Mouse (Mus musculus) intestine, embryonic 16.5 days (tissue): Measurements from ENCODE around the gene Tmod1. TPM values are rescaled to one million over a fixed set of nuclear protein-coding genes. Genes with fewer than 3 reads are reported as not detected.

ENCODE experiments used
- ATAC-seq: fragments of 200-750 bp; cut with Nextera tagmentation; 2 replicates; pipeline ENCODE4 v1.8.0; 2017; ENCODE audit warnings: moderate TSS enrichment, moderate library complexity
- H3K27ac ChIP-seq: fragments of 300-500 bp; sonication (generic); 2 replicates; pipeline ENCODE4 v1.5.1; 2014; ENCODE audit warnings: mild to moderate bottlenecking, low read length
- H3K27me3 ChIP-seq: fragments of 300-500 bp; sonication (generic); replicated peaks from 2 replicates; pipeline ENCODE4 v1.6.1; 2014; ENCODE audit warnings: low read length, control low read depth, mixed read lengths; ENCODE audit not compliant: control insufficient read depth, insufficient read depth
- H3K36me3 ChIP-seq: fragments of 300-500 bp; sonication (generic); 2 replicates; pipeline ENCODE4 v1.6.1; 2014; ENCODE audit warnings: low read length, control low read depth; ENCODE audit not compliant: control insufficient read depth, insufficient read depth
- H3K4me1 ChIP-seq: fragments of 300-500 bp; sonication (generic); 2 replicates; pipeline ENCODE4 v1.6.1; 2014; ENCODE audit warnings: low read length, control low read depth, mixed read lengths; ENCODE audit not compliant: control insufficient read depth, insufficient read depth
- H3K4me2 ChIP-seq: fragments of 300-500 bp; sonication (generic); 2 replicates; pipeline ENCODE4 v1.6.1; 2014; ENCODE audit warnings: low read depth, low read length, control low read depth
- H3K4me3 ChIP-seq: fragments of 300-500 bp; sonication (generic); 2 replicates; pipeline ENCODE4 v1.5.1; 2014; ENCODE audit warnings: mild to moderate bottlenecking, low read length
- H3K9ac ChIP-seq: fragments of 300-500 bp; sonication (generic); 2 replicates; pipeline ENCODE4 v1.6.1; 2014; ENCODE audit warnings: low read depth, low read length
- H3K9me3 ChIP-seq: fragments of 300-500 bp; sonication (generic); 2 replicates; pipeline ENCODE4 v1.6.1; 2016; ENCODE audit warnings: low read length, control low read depth; ENCODE audit not compliant: control insufficient read depth
- WGBS: fragments of 180-500 bp; shearing (Covaris S2); extraction: QIAGEN DNeasy Blood & Tissue Kit; methylation state at CpG from one replicate; pipeline ENCODE4 v1.1.7; 2014; 5-methylcytosine and 5-hydroxymethylcytosine counted together
- polyA plus RNA-seq: library from polyadenylated mRNA; unstranded; fragments of >200 nt; fragmentation: Nextera tagmentation; extraction: Ambion mirVana; gene quantifications from 2 replicates; pipeline ENCODE4 v1.2.1, GENCODE M21; 2015

Tmod1 gene
- polyA plus RNA-seq, 1 experiment from 2014 or later = 4.0 TPM

DNA sequence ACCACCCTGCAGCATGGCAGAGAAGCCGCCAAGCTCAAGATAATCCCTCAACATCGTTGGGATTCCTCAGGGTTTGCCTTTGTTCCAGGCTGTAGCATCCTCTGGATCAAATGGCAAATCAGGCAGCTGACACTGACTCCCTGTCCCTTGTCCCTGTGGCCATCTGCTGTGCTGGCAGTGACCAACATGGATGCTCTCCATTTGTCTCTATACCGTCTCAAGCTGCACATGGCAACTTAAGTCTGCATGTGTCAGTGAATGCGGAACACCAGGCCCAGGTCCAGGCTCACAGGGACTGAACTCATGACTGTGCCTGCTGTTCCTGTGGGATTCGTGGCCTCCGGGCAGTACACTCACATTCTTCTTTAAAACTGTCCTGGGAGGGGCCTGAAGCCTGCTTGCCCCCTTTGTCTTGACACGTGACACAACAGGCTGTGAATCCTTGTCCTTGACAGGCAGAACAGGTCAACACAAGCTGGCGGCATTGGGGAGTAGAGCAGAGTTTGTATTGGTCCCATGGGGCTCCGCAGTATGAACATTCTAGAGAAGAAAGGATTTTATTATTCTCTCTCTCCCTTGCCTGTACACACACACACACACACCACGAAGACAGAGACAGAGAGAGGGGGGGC, 77.9 kb downstream of the Tmod1 start:
- whole genome bisulfite sequencing = 80% methylated on average over 10 of the region's 10 CpGs
- Histone ChIP-seq H3K4me3 (no peak overlapping the region), H3K4me1 (no peaks in the 10 kb centered on the region), H3K27ac (no peak overlapping the region), H3K9me3 (no peaks in the 10 kb centered on the region), H3K36me3 (peaks cover 18% of the 10 kb centered on the region; the same call in 1 of the 2 replicates), H3K4me2 (no peak overlapping the region), H3K9ac (no peak overlapping the region), H3K27me3 (no peaks in the 10 kb centered on the region)
- no peak for ATAC-seq

DNA sequence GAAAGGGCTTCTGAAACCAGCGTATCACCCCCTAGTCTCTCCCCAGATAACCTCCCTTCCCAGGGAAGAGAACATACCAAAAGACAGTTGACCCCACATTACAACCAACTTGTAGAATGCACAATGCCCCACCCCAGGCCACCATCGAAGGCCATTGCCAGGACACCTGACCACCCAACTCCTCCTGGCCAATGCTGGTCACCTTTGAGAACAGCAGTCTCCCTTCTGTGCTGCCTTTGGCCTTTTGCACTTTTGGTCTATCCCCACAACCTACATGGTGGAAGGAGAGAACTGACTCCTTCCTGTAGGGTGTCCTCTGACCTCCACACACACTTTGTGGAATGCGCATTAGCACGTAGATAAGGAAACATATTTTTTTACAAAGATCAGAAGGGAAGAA, 78.8 kb downstream of the Tmod1 start:
- Histone ChIP-seq H3K9ac (no peak overlapping the region), H3K4me2 (no peak overlapping the region), H3K4me1 (no peaks in the 10 kb centered on the region), H3K4me3 (no peak overlapping the region), H3K9me3 (no peaks in the 10 kb centered on the region), H3K27me3 (no peaks in the 10 kb centered on the region), H3K36me3 (peaks cover 18% of the 10 kb centered on the region; the same call in 1 of the 2 replicates), H3K27ac (no peak overlapping the region)
- ATAC-seq = no peak
- WGBS = 99% methylated on average over 4 of the region's 4 CpGs

DNA sequence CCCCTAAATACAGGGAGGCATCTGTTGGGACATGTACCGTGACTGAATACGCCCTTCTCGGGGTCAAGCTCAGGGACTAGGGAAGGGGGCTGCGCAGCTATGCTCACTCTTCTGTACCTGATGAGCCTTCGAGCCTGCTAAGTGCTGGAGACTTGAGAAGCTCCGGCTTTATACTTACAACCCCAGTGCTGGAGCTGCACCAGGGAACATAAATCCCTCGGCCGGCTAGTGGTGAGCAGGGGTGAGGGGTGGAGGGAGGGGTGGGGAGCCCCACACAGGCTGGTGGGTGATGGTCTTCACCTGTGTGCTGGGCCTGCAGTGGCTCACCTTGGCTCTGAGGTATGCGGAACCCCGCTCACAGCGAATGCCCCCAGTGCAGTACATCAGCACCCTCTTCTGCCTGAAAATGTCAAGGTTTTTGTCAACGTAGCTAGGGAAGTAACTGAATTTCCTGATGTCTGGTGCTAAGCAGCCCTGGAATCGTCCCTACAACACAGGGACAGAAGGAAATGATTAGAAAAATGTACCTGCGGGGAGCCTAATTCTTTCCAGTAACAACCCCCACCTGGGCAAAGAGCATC, 80.9 kb downstream of the Tmod1 start:
- Histone ChIP-seq H3K4me1 (no peaks in the 10 kb centered on the region), H3K27me3 (no peaks in the 10 kb centered on the region), H3K4me2 (no peak overlapping the region), H3K36me3 (peaks cover 23% of the 10 kb centered on the region), H3K27ac (no peak overlapping the region), H3K4me3 (no peak overlapping the region), H3K9ac (no peak overlapping the region), H3K9me3 (no peaks in the 10 kb centered on the region)
- ATAC-seq = no peak
- 91% methylated on average over 14 of the region's 14 CpGs for WGBS

DNA sequence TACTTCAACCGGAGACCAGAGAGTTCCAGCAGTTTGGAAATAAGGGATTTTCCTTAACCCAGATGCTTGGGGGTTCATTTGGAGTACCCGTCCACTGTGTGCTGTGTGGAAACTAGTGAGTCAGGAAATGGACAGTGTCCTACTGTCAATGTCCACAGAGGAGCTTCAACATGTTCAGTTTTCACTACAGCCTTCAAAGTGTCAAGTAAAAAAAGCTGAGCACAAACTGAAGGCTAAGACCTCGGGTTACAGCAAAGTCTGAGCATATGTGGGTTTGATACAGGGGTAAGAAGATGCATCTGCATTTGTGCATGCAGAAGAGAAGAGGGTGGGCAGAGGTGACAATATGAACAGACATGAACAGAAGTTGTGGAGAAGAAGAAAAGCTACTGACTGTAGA, 82.0 kb downstream of the Tmod1 start:
- Histone ChIP-seq H3K27me3 (no peaks in the 10 kb centered on the region), H3K9ac (no peak overlapping the region), H3K36me3 (peaks cover 24% of the 10 kb centered on the region), H3K4me2 (no peak overlapping the region), H3K27ac (no peak overlapping the region), H3K9me3 (no peaks in the 10 kb centered on the region), H3K4me3 (no peak overlapping the region), H3K4me1 (no peaks in the 10 kb centered on the region)
- no peak for ATAC-seq
- 84% methylated on average over 3 of the region's 3 CpGs for WGBS

DNA sequence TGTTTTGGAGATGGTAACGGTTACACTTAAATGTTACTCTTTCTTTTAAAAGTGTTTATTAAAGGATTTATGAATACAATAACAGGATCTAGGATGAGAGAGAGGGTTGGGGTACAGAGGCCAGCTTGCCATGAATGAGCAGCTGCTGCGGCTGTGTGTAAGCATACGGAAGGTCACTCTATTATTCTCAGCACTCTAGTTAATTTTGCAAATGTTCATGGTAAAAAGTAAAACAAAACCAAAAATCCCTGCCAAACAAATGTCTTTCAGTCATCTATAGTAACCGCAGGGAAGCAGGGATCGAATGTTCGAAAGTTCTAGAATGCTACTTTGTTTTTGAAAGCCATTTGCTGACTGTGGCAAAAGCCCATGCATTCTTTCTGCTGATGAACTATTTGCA, 84.6 kb downstream of the Tmod1 start:
- WGBS = 84% methylated on average over 6 of the region's 6 CpGs
- no peak overlapping the region for H3K27ac ChIP-seq
- H3K4me2 ChIP-seq = no peak overlapping the region
- no peak for ATAC-seq
- no peak overlapping the region for H3K4me3 ChIP-seq
- no peaks in the 10 kb centered on the region for H3K9me3 ChIP-seq
- H3K4me1 ChIP-seq = no peaks in the 10 kb centered on the region
- peaks cover 19% of the 10 kb centered on the region for H3K36me3 ChIP-seq
- H3K9ac ChIP-seq = no peak overlapping the region
- H3K27me3 ChIP-seq = no peaks in the 10 kb centered on the region

DNA sequence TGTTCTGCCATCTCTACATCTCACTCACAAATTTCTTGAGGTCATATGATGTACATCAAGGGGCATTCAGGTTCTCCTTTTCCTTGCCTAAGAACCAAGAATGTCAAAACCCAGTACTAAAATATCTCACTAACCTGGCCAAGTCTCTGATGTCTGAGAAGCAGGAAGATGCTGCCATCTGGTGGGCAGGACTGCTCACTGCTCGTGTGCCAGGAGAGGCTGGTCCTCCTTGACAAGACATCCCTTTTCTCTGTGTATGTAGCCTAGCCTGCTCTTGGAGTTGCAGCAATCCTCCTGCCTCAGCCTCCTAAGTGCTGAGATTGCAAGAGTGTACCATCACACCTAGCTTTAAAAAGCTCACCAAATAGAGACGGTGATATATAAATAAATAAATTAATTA, 87.8 kb downstream of the Tmod1 start:
- 41% methylated on average over 2 of the region's 2 CpGs for WGBS
- H3K36me3 ChIP-seq = peaks cover 16% of the 10 kb centered on the region
- ATAC-seq = no peak

DNA sequence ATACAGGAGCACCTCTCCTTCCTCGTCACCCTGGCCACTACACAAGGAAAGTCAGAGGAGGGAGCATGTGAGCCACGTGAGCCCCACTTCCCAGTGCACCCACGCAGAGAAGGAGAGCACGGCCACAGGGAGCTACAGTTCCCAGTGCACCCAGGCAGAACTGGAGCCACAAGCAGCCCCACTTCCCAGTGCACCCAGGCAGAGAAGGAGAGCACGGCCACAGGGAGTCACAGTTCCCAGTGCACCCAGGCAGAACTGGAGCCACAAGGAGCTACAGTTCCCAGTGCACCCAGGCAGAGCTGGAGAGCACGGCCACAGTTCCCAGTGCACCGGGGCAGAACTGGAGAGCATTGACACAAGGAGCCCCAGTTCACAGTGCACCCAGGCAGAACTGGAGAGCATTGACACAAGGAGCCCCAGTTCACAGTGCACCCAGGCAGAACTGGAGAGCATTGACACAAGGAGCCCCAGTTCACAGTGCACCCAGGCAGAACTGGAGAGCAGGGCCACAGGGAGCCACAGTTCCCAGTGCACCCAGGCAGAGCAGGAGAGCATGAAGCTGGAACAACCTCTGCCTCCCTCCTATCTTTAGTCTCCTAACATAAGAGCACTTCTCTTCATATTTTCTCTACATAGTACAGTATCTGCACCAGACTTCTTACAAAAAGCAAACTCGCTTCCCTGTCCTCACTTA, 90.7 kb downstream of the Tmod1 start:
- no peak overlapping the region for H3K9ac ChIP-seq
- H3K9me3 ChIP-seq = no peaks in the 10 kb centered on the region
- H3K36me3 ChIP-seq = peaks cover 18% of the 10 kb centered on the region
- no peaks in the 10 kb centered on the region for H3K4me1 ChIP-seq
- no peaks in the 10 kb centered on the region for H3K27me3 ChIP-seq
- H3K4me2 ChIP-seq = no peak overlapping the region
- no peak for ATAC-seq
- no peak overlapping the region for H3K4me3 ChIP-seq
- no peak overlapping the region for H3K27ac ChIP-seq
- WGBS = 90% methylated on average over 8 of the region's 8 CpGs

More for the DNA sequence above, 87.8 kb downstream of the Tmod1 start:
- H3K9ac ChIP-seq = no peak overlapping the region
- no peaks in the 10 kb centered on the region for H3K4me1 ChIP-seq
- no peaks in the 10 kb centered on the region for H3K27me3 ChIP-seq
- no peak overlapping the region for H3K4me2 ChIP-seq
- no peak overlapping the region for H3K4me3 ChIP-seq
- H3K27ac ChIP-seq = no peak overlapping the region
- H3K9me3 ChIP-seq = no peaks in the 10 kb centered on the region

DNA sequence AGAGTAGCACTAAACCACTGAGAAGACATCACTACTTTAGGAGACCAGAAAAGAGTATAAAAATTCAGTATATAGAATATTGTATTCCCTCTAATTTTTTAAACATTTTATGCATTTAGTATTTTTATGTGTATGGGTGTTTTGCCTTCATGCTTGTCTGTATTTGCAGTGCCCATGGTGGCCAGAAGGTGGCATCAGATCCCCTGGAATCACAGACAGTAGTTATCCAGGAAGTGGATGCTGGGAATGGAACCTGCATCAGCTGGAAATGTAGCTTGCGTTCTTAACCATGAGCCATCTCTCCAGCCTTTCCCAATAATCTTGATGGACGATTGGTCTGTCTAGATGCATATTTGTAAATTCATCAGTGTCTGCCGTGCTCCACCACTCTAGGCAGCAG, 91.5 kb downstream of the Tmod1 start:
- no peak overlapping the region for H3K4me3 ChIP-seq
- H3K36me3 ChIP-seq = peaks cover 15% of the 10 kb centered on the region; the same call in 1 of the 2 replicates
- WGBS = 76% methylated on average over 3 of the region's 3 CpGs
- no peak for ATAC-seq
- H3K4me1 ChIP-seq = no peaks in the 10 kb centered on the region
- no peaks in the 10 kb centered on the region for H3K27me3 ChIP-seq
- no peak overlapping the region for H3K9ac ChIP-seq
- H3K9me3 ChIP-seq = no peaks in the 10 kb centered on the region
- no peak overlapping the region for H3K4me2 ChIP-seq
- no peak overlapping the region for H3K27ac ChIP-seq

DNA sequence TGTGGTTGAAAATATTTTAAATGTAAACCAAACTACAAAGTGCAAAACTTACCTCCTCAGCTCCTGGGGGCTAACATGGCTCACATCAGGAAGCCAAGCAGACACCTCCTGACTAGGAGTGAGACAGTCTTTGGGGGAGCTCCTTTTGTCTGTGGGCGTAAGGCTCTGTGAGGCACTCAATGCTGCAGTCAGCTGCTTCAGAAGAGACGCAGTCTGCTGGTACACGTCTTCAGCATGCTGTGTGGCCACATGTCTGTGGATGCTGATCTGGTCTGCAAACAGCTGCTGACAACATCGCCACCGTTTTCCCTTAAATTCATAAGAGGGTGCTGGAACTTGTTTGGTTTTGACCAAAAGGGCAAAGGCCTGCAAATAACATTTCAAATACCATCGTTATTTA, 93.1 kb downstream of the Tmod1 start:
- Histone ChIP-seq H3K4me3 (no peak overlapping the region), H3K4me2 (no peak overlapping the region), H3K4me1 (no peaks in the 10 kb centered on the region), H3K27me3 (no peaks in the 10 kb centered on the region), H3K36me3 (peaks cover 15% of the 10 kb centered on the region; the same call in 1 of the 2 replicates), H3K27ac (no peak overlapping the region), H3K9ac (no peak overlapping the region), H3K9me3 (no peaks in the 10 kb centered on the region)
- WGBS = 86% methylated on average over 6 of the region's 6 CpGs
- ATAC-seq = no peak
